Mouse (Mus musculus): ENCODE results near the gene Gab2. TPM values are rescaled to one million over a fixed set of nuclear protein-coding genes. Genes with fewer than 3 reads are reported as not detected.

The Gab2 gene
- polyA plus RNA-seq, 1 experiment = 1.8 TPM

- Histone ChIP-seq H3K27me3 (ENCODE audit: control insufficient read depth, insufficient read depth, insufficient read length) (no peaks in the 10 kb centered on the region), H3K79me2 (ENCODE audit: control insufficient read depth, insufficient read depth) (no peaks in the 10 kb centered on the region), H3K36me3 (ENCODE audit: control insufficient read depth, insufficient read depth) (no peaks in the 10 kb centered on the region), H3ac (ENCODE audit: control insufficient read depth, insufficient read length, low read depth) (no peak overlapping the region), H3K79me3 (ENCODE audit: low read depth) (no peaks in the 10 kb centered on the region), H3K4me3 (ENCODE audit: insufficient read depth, poor library complexity, severe bottlenecking) (no peak overlapping the region)
- TF ChIP-seq MAX (IDR thresholded peaks at IDR 0.05) = no peak
- no peak for TF ChIP-seq MYOG (IDR thresholded peaks at IDR 0.05; ENCODE audit: control insufficient read depth, extremely low read depth, insufficient read length)
- TF ChIP-seq CEBPB (IDR thresholded peaks at IDR 0.05; ENCODE audit: low read depth) = no peak
- TF ChIP-seq USF1 (IDR thresholded peaks at IDR 0.05; ENCODE audit: low read depth) = no peak
- TF ChIP-seq CTCF (IDR thresholded peaks at IDR 0.05; ENCODE audit: control insufficient read depth, insufficient read depth, insufficient read length) = no peak
- no peak for TF ChIP-seq MYOD1 (IDR thresholded peaks at IDR 0.05; ENCODE audit: control insufficient read depth, insufficient read length, low read depth)
- no peak for TF ChIP-seq FOSL1 (IDR thresholded peaks at IDR 0.05; ENCODE audit: insufficient read depth, low read length, poor library complexity, severe bottlenecking)
Observed at GRCm38 (mm10) chr7:97060966-97061365, 20.4 kb upstream of the Gab2 start.

- Histone ChIP-seq H3K79me3 (ENCODE audit: low read depth) (no peaks in the 10 kb centered on the region), H3K27me3 (ENCODE audit: control insufficient read depth, insufficient read depth, insufficient read length) (no peaks in the 10 kb centered on the region), H3ac (ENCODE audit: control insufficient read depth, insufficient read length, low read depth) (no peak overlapping the region)
Observed at GRCm38 (mm10) chr7:97071512-97071911, 9.9 kb upstream of the Gab2 start.

GRCm38 (mm10) chr7:97072061-97072460 lies 9.3 kb upstream of the Gab2 start:
- H3ac ChIP-seq (ENCODE audit: control insufficient read depth, insufficient read length, low read depth) = no peak overlapping the region
- H3K27me3 ChIP-seq (ENCODE audit: control insufficient read depth, insufficient read depth, insufficient read length) = no peaks in the 10 kb centered on the region
- no peaks in the 10 kb centered on the region for H3K79me2 ChIP-seq (ENCODE audit: control insufficient read depth, insufficient read depth)
- H3K4me3 ChIP-seq (ENCODE audit: insufficient read depth, poor library complexity, severe bottlenecking) = no peak overlapping the region
- TF ChIP-seq MYOD1 (IDR thresholded peaks at IDR 0.05; ENCODE audit: control insufficient read depth, insufficient read length, low read depth) (no peak), FOSL1 (IDR thresholded peaks at IDR 0.05; ENCODE audit: insufficient read depth, low read length, poor library complexity, severe bottlenecking) (no peak)
- H3K36me3 ChIP-seq (ENCODE audit: control insufficient read depth, insufficient read depth) = no peaks in the 10 kb centered on the region
- no peaks in the 10 kb centered on the region for H3K79me3 ChIP-seq (ENCODE audit: low read depth)

More at GRCm38 (mm10) chr7:97071512-97071911, 9.9 kb upstream of the Gab2 start:
- Histone ChIP-seq H3K36me3 (ENCODE audit: control insufficient read depth, insufficient read depth) (no peaks in the 10 kb centered on the region), H3K79me2 (ENCODE audit: control insufficient read depth, insufficient read depth) (no peaks in the 10 kb centered on the region), H3K4me3 (ENCODE audit: insufficient read depth, poor library complexity, severe bottlenecking) (no peak overlapping the region)
- TF ChIP-seq MYOG (IDR thresholded peaks at IDR 0.05; ENCODE audit: control insufficient read depth, extremely low read depth, insufficient read length) = no peak
- TF ChIP-seq FOSL1 (IDR thresholded peaks at IDR 0.05; ENCODE audit: insufficient read depth, low read length, poor library complexity, severe bottlenecking) = no peak
- TF ChIP-seq CEBPB (IDR thresholded peaks at IDR 0.05; ENCODE audit: low read depth) = no peak
- TF ChIP-seq MYOD1 (IDR thresholded peaks at IDR 0.05; ENCODE audit: control insufficient read depth, insufficient read length, low read depth) = no peak
- no peak for TF ChIP-seq MAX (IDR thresholded peaks at IDR 0.05)
- TF ChIP-seq CTCF (IDR thresholded peaks at IDR 0.05; ENCODE audit: control insufficient read depth, insufficient read depth, insufficient read length) = no peak

GRCm38 (mm10) chr7:97074974-97075373 lies 6.4 kb upstream of the Gab2 start:
- Histone ChIP-seq H3K27me3 (ENCODE audit: control insufficient read depth, insufficient read depth, insufficient read length) (no peaks in the 10 kb centered on the region), H3K36me3 (ENCODE audit: control insufficient read depth, insufficient read depth) (no peaks in the 10 kb centered on the region), H3K79me3 (ENCODE audit: low read depth) (no peaks in the 10 kb centered on the region), H3K4me3 (ENCODE audit: insufficient read depth, poor library complexity, severe bottlenecking) (no peak overlapping the region), H3K79me2 (ENCODE audit: control insufficient read depth, insufficient read depth) (no peaks in the 10 kb centered on the region), H3ac (ENCODE audit: control insufficient read depth, insufficient read length, low read depth) (no peak overlapping the region)
- TF ChIP-seq MYOG (IDR thresholded peaks at IDR 0.05; ENCODE audit: control insufficient read depth, extremely low read depth, insufficient read length) (no peak), USF1 (IDR thresholded peaks at IDR 0.05; ENCODE audit: low read depth) (no peak), MAX (IDR thresholded peaks at IDR 0.05) (no peak), MYOD1 (IDR thresholded peaks at IDR 0.05; ENCODE audit: control insufficient read depth, insufficient read length, low read depth) (no peak), FOSL1 (IDR thresholded peaks at IDR 0.05; ENCODE audit: insufficient read depth, low read length, poor library complexity, severe bottlenecking) (no peak), CTCF (IDR thresholded peaks at IDR 0.05; ENCODE audit: control insufficient read depth, insufficient read depth, insufficient read length) (no peak), CEBPB (IDR thresholded peaks at IDR 0.05; ENCODE audit: low read depth) (no peak)

GRCm38 (mm10) chr7:97076977-97077376 lies 4.4 kb upstream of the Gab2 start:
- no peaks in the 10 kb centered on the region for H3K27me3 ChIP-seq (ENCODE audit: control insufficient read depth, insufficient read depth, insufficient read length)
- H3ac ChIP-seq (ENCODE audit: control insufficient read depth, insufficient read length, low read depth) = no peak overlapping the region
- H3K36me3 ChIP-seq (ENCODE audit: control insufficient read depth, insufficient read depth) = no peaks in the 10 kb centered on the region
- no peaks in the 10 kb centered on the region for H3K79me3 ChIP-seq (ENCODE audit: low read depth)
- no peak overlapping the region for H3K4me3 ChIP-seq (ENCODE audit: insufficient read depth, poor library complexity, severe bottlenecking)
- H3K79me2 ChIP-seq (ENCODE audit: control insufficient read depth, insufficient read depth) = no peaks in the 10 kb centered on the region
- TF ChIP-seq MAX (IDR thresholded peaks at IDR 0.05) (no peak), CEBPB (IDR thresholded peaks at IDR 0.05; ENCODE audit: low read depth) (no peak), MYOD1 (IDR thresholded peaks at IDR 0.05; ENCODE audit: control insufficient read depth, insufficient read length, low read depth) (no peak), MYOG (IDR thresholded peaks at IDR 0.05; ENCODE audit: control insufficient read depth, extremely low read depth, insufficient read length) (no peak), USF1 (IDR thresholded peaks at IDR 0.05; ENCODE audit: low read depth) (no peak), CTCF (IDR thresholded peaks at IDR 0.05; ENCODE audit: control insufficient read depth, insufficient read depth, insufficient read length) (no peak), FOSL1 (IDR thresholded peaks at IDR 0.05; ENCODE audit: insufficient read depth, low read length, poor library complexity, severe bottlenecking) (no peak)

- Histone ChIP-seq H3K4me3 (ENCODE audit: insufficient read depth, poor library complexity, severe bottlenecking) (no peak overlapping the region), H3K36me3 (ENCODE audit: control insufficient read depth, insufficient read depth) (no peaks in the 10 kb centered on the region), H3K79me3 (ENCODE audit: low read depth) (no peaks in the 10 kb centered on the region), H3ac (ENCODE audit: control insufficient read depth, insufficient read length, low read depth) (no peak overlapping the region), H3K79me2 (ENCODE audit: control insufficient read depth, insufficient read depth) (no peaks in the 10 kb centered on the region), H3K27me3 (ENCODE audit: control insufficient read depth, insufficient read depth, insufficient read length) (no peaks in the 10 kb centered on the region)
- TF ChIP-seq CTCF (IDR thresholded peaks at IDR 0.05; ENCODE audit: control insufficient read depth, insufficient read depth, insufficient read length) (no peak), CEBPB (IDR thresholded peaks at IDR 0.05; ENCODE audit: low read depth) (no peak), MYOD1 (IDR thresholded peaks at IDR 0.05; ENCODE audit: control insufficient read depth, insufficient read length, low read depth) (no peak), USF1 (IDR thresholded peaks at IDR 0.05; ENCODE audit: low read depth) (no peak), MAX (IDR thresholded peaks at IDR 0.05) (no peak)
Observed at GRCm38 (mm10) chr7:97078685-97079084, 2.7 kb upstream of the Gab2 start.

All from C2C12 (cell line).